Mouse (Mus musculus) heart, adult 2 months (tissue): ENCODE measurements at regions not wholly inside any gene's neighbourhood (a gene's known extent, or its start where the extent isn't known, plus 50 kb on each side); places are given as distances from the start of the nearest gene placed in this dataset.

Experiments
- CTCF ChIP-seq: fragments of 200-600 bp; IDR thresholded peaks from 2 replicates; pipeline ENCODE4 v1.8.1; 2022; ENCODE audit warnings: antibody characterized with exemption, mild to moderate bottlenecking, moderate library complexity
- EP300 ChIP-seq: fragments of 200-500 bp; IDR thresholded peaks from 2 replicates; pipeline ENCODE4 v1.6.1; 2011; ENCODE audit warnings: low read depth, low read length, control low read depth; ENCODE audit not compliant: insufficient read depth

DNA sequence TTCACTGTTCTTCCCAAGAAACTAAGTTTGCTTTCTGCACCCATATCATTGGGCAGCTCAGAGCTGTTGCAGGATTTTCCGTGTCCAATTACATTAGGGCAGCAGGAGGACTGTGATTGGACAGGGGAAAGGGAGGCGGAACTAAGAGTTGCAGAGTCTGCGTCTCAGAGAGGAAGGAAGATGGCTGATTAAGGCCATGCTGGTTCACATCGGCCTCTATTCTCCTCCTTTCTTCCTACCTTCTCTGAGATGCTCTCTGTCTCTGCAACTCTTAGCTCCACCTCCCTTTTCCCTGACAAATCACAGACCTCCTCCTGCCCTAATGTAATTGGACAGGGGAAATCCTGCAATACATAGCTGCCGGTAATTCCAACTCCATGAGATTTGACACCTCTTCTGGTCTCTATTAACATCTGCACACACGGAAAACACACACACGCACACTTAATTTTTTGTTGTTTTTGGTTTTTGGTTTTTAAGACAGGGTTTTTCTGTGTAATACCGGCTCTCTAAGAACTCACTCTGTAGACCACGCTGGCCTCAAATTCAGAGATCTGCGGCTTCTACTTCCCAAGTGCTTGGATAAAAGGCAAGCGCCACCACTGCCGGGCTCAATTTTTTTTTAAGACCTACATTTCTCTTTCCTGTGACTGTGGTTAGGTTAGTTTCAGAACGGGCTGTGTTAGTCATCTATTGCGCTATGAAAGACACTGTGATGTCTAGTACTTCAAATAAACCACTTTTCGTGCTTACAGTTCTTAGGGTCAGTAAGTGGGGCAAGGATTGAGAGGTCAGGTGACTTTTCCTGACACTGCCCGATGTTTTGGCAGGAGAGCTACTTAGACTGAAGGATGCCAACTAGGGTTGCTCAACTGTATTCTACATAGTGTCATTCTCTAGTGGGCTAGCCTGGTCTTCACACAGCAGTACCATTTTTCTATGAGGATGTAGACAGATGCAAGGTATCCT is 628.6 kb upstream of the Gm10131 start:
- TF ChIP-seq CTCF (no peak), EP300 (no peak)
